Mouse (Mus musculus): ENCODE data around the gene Mapk12. TPM values are rescaled to one million over a fixed set of nuclear protein-coding genes. Genes with fewer than 3 reads are reported as not detected.

Mapk12 gene
- total and polyA plus RNA-seq, 2 experiments from 2014 or later = 18.9 to 55.2 TPM

- H3K27ac ChIP-seq (ENCODE audit: low read depth) = no peak overlapping the region
- no peak for TF ChIP-seq EP300 (IDR thresholded peaks at IDR 0.05; ENCODE audit: low read depth)
- TF ChIP-seq CTCF (IDR thresholded peaks at IDR 0.05; ENCODE audit: low read depth) = no peak
Measured at GRCm38 (mm10) chr15:89152312-89152711, 11.8 kb upstream of the Mapk12 start.

GRCm38 (mm10) chr15:89150041-89150390 lies 9.5 kb upstream of the Mapk12 start:
- Histone ChIP-seq H3K9me3 (replicated peaks; ENCODE audit: control insufficient read depth, low read length) (no peaks in the 10 kb centered on the region), H3K27ac (ENCODE audit: low read depth) (no peak overlapping the region; the same call in 1 of the 2 replicates), H3K4me3 (ENCODE audit: low read depth, low read length) (peak overlapping the region; percentile 63), H3K4me2 (ENCODE audit: low read depth, low read length) (peak overlapping the region; percentile 93), H3K4me1 (ENCODE audit: control insufficient read depth, insufficient read depth) (peaks cover 15% of the 10 kb centered on the region), H3K36me3 (replicated peaks; ENCODE audit: control insufficient read depth, insufficient read depth, low read length) (peaks cover 12% of the 10 kb centered on the region), H3K9ac (replicated peaks; ENCODE audit: low read depth, low read length) (no peak overlapping the region), H3K27me3 (ENCODE audit: control insufficient read depth, insufficient read depth, low read length) (peaks cover 46% of the 10 kb centered on the region)
- DNase-seq (ENCODE audit: low spot score) (no peak), ATAC-seq (ENCODE audit: insufficient read depth, low read depth) (no peak)
- WGBS = 7% methylated on average over 13 of the region's 13 CpGs
- TF ChIP-seq CTCF (IDR thresholded peaks at IDR 0.05; ENCODE audit: low read depth) (no peak), EP300 (IDR thresholded peaks at IDR 0.05; ENCODE audit: low read depth) (no peak)

More at GRCm38 (mm10) chr15:89152312-89152711, 11.8 kb upstream of the Mapk12 start:
- Histone ChIP-seq H3K4me1 (ENCODE audit: control insufficient read depth, insufficient read depth) (peaks cover 8% of the 10 kb centered on the region; the same call in 1 of the 2 replicates), H3K27me3 (ENCODE audit: control insufficient read depth, insufficient read depth, low read length) (peaks cover 25% of the 10 kb centered on the region), H3K4me2 (ENCODE audit: low read depth, low read length) (no peak overlapping the region), H3K36me3 (replicated peaks; ENCODE audit: control insufficient read depth, insufficient read depth, low read length) (peaks cover 35% of the 10 kb centered on the region), H3K4me3 (ENCODE audit: low read depth, low read length) (no peak overlapping the region), H3K9ac (replicated peaks; ENCODE audit: low read depth, low read length) (no peak overlapping the region), H3K9me3 (replicated peaks; ENCODE audit: control insufficient read depth, low read length) (no peaks in the 10 kb centered on the region)
- ATAC-seq (ENCODE audit: insufficient read depth, low read depth) (no peak), DNase-seq (ENCODE audit: low spot score) (no peak)

GRCm38 (mm10) chr15:89149271-89150040 lies 9.0 kb upstream of the Mapk12 start, which contains the start of gene Mapk11:
TSS of gene Mapk11 (minus strand) at chr15:89149628.
- under 1% methylated on average over 60 of the region's 61 CpGs for WGBS
- Histone ChIP-seq H3K4me2 (ENCODE audit: low read depth, low read length) (peak within 1 kb of the TSS; percentile 93), H3K27me3 (ENCODE audit: control insufficient read depth, insufficient read depth, low read length) (peaks cover 51% of the 10 kb centered on the region), H3K4me1 (ENCODE audit: control insufficient read depth, insufficient read depth) (peaks cover 15% of the 10 kb centered on the region), H3K9ac (replicated peaks; ENCODE audit: low read depth, low read length) (peak within 1 kb of the TSS; percentile 54), H3K9me3 (replicated peaks; ENCODE audit: control insufficient read depth, low read length) (no peaks in the 10 kb centered on the region), H3K36me3 (replicated peaks; ENCODE audit: control insufficient read depth, insufficient read depth, low read length) (peaks cover 7% of the 10 kb centered on the region), H3K4me3 (ENCODE audit: low read depth, low read length) (peak within 1 kb of the TSS; percentile 63), H3K27ac (ENCODE audit: low read depth) (peak within 1 kb of the TSS; percentile 28; the same call in 1 of the 2 replicates)
- no peak for TF ChIP-seq CTCF (IDR thresholded peaks at IDR 0.05; ENCODE audit: low read depth)
- no peak for TF ChIP-seq EP300 (IDR thresholded peaks at IDR 0.05; ENCODE audit: low read depth)
- ATAC-seq (ENCODE audit: insufficient read depth, low read depth) = peak; percentile 45
- peak; percentile 55 for DNase-seq (ENCODE audit: low spot score)

GRCm38 (mm10) chr15:89148496-89149270 lies 8.2 kb upstream of the Mapk12 start:
- 6% methylated on average over 25 of the region's 25 CpGs for WGBS
- H3K4me2 ChIP-seq (ENCODE audit: low read depth, low read length) = peak overlapping the region; percentile 93
- 0 out of 2 replicates have a peak overlapping the region, but pooled peaks have one; percentile 28 for H3K27ac ChIP-seq (ENCODE audit: low read depth)
- H3K27me3 ChIP-seq (ENCODE audit: control insufficient read depth, insufficient read depth, low read length) = peaks cover 51% of the 10 kb centered on the region
- H3K9ac ChIP-seq (replicated peaks; ENCODE audit: low read depth, low read length) = peak overlapping the region; percentile 54
- peaks cover 15% of the 10 kb centered on the region for H3K4me1 ChIP-seq (ENCODE audit: control insufficient read depth, insufficient read depth)
- H3K9me3 ChIP-seq (replicated peaks; ENCODE audit: control insufficient read depth, low read length) = no peaks in the 10 kb centered on the region
- no peaks in the 10 kb centered on the region for H3K36me3 ChIP-seq (replicated peaks; ENCODE audit: control insufficient read depth, insufficient read depth, low read length)
- no peak for DNase-seq (ENCODE audit: low spot score)
- ATAC-seq (ENCODE audit: insufficient read depth, low read depth) = no peak
- TF ChIP-seq EP300 (IDR thresholded peaks at IDR 0.05; ENCODE audit: low read depth) (no peak), CTCF (IDR thresholded peaks at IDR 0.05; ENCODE audit: low read depth) (no peak)
- H3K4me3 ChIP-seq (ENCODE audit: low read depth, low read length) = peak overlapping the region; percentile 63

GRCm38 (mm10) chr15:89147895-89148294 lies 7.4 kb upstream of the Mapk12 start:
- ATAC-seq (ENCODE audit: insufficient read depth, low read depth) (no peak), DNase-seq (ENCODE audit: low spot score) (no peak)
- TF ChIP-seq EP300 (IDR thresholded peaks at IDR 0.05; ENCODE audit: low read depth) = no peak
- no peak for TF ChIP-seq CTCF (IDR thresholded peaks at IDR 0.05; ENCODE audit: low read depth)
- WGBS = 64% methylated on average over 4 of the region's 4 CpGs
- no peaks in the 10 kb centered on the region for H3K36me3 ChIP-seq (replicated peaks; ENCODE audit: control insufficient read depth, insufficient read depth, low read length)
- H3K4me2 ChIP-seq (ENCODE audit: low read depth, low read length) = no peak overlapping the region
- peaks cover 51% of the 10 kb centered on the region for H3K27me3 ChIP-seq (ENCODE audit: control insufficient read depth, insufficient read depth, low read length)
- no peak overlapping the region for H3K27ac ChIP-seq (ENCODE audit: low read depth)
- no peak overlapping the region for H3K4me3 ChIP-seq (ENCODE audit: low read depth, low read length)
- no peaks in the 10 kb centered on the region for H3K9me3 ChIP-seq (replicated peaks; ENCODE audit: control insufficient read depth, low read length)
- H3K9ac ChIP-seq (replicated peaks; ENCODE audit: low read depth, low read length) = no peak overlapping the region
- peaks cover 15% of the 10 kb centered on the region for H3K4me1 ChIP-seq (ENCODE audit: control insufficient read depth, insufficient read depth)

All from heart, postnatal 0 days (tissue).